ENCODE assay signal across 14 mouse cellular contexts in the genomic region with DNA sequence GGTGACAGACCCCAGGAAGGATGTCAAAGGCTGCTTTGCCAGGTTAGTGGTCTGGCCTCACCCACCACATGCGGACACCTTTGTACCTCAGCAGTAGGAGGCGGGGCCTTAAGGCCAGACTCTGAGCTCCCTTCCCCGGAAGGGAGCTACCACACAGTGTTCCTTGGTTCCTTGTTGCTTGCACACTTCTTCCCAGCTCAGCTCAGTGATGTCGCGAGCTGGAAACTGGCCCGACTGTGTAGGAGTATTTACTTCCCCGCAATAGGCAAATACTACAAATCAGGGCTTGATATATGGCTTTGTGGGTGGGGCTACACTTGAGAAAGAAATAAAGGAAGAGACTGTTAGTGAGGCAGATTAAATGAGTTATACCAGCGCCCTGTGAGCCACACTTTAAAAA. TPM values are rescaled to one million over a fixed set of nuclear protein-coding genes. Genes with fewer than 3 reads are reported as not detected.
DNase-seq lines count a peak whose midpoint lies in the region; TF ChIP-seq lines count a peak whose summit lies in the region.
"Had no signal": no experiment of that assay in that cellular context is flagged by ENCODE, and none has a peak within 500 bp of the region (broad histone marks: within the 10 kb centered on the region; RNA-seq: fewer than 3 reads in every experiment).

No protein-coding gene starts in this region.

- no peaks in the 10 kb centered on the region for H3K4me1 ChIP-seq in cerebellum, adult 2 months (ENCODE audit: control insufficient read depth, insufficient read depth, low read length)
- H3K4me1 ChIP-seq: midbrain, embryonic 12.5 days had no signal

- intact Hi-C loops in left cerebral cortex, adult 2 months (cut with DNase I), result no loop called here

- peak; percentile 20 for DNase-seq in adrenal gland, postnatal 14 days
- DNase-seq in adrenal gland, postnatal 25 days, result no peak
- DNase-seq in testis, postnatal 10 days (ENCODE audit: low spot score), result peak; percentile 39
- no peak for DNase-seq in testis, postnatal 14 days (ENCODE audit: low spot score)
- DNase-seq in lung, postnatal 10 days, result peak; percentile 54
- no peak for DNase-seq in left cerebral cortex, adult 2 months (ENCODE audit: extremely low spot score in 1 of 2, low spot score in 2 of 2)
- DNase-seq in left cerebral cortex, adult 11 months (ENCODE audit: low spot score), result no peak
- no peak for DNase-seq in cerebellum, adult 2 months
- DNase-seq: cerebellum, postnatal 36 days; heart, adult 18-20 months; thymus, postnatal 4 days had no signal

- 76% methylated on average over 8 of the region's 8 CpGs for whole genome bisulfite sequencing in cerebellum, adult 2 months

- TF ChIP-seq CTCF in left cerebral cortex, adult 2 months (IDR thresholded peaks at IDR 0.05), result no peak
- TF ChIP-seq CTCF in cerebellum, adult 2 months (IDR thresholded peaks at IDR 0.05; ENCODE audit: borderline replicate concordance, insufficient read depth, low read depth, low read length), result no peak

- TF ChIP-seq POLR2A in cerebellum, adult 2 months (IDR thresholded peaks at IDR 0.05; ENCODE audit: borderline replicate concordance, insufficient read depth, low read length), result no peak

- no peaks in the 10 kb centered on the region for H3K27me3 ChIP-seq in cerebellum, adult 2 months (ENCODE audit: control insufficient read depth, insufficient read depth, low read length)
- H3K27me3 ChIP-seq: midbrain, embryonic 12.5 days had no signal

- no peak overlapping the region for H3K27ac ChIP-seq in left cerebral cortex, adult 2 months
- H3K27ac ChIP-seq in cerebellum, adult 2 months (ENCODE audit: insufficient read depth, low read length), result no peak overlapping the region
- H3K27ac ChIP-seq: liver, embryonic 14.5 days; midbrain, embryonic 12.5 days had no signal

- no peak overlapping the region for H3K4me3 ChIP-seq in left cerebral cortex, adult 2 months
- H3K4me3 ChIP-seq in cerebellum, adult 2 months (replicated peaks; ENCODE audit: insufficient read depth, low read depth, low read length), result no peak overlapping the region
- H3K4me3 ChIP-seq: midbrain, embryonic 12.5 days had no signal

RNA-seq across cellular contexts. Expression of gene Proser2, which starts 48.9 kb away (rescaled TPM):
- total RNA-seq in adrenal gland, postnatal 14 days (2021), result 11.2 and 11.8 TPM in 2 replicates
- total RNA-seq in adrenal gland, postnatal 25 days (2021), result 11.7 and 13.4 TPM in 2 replicates
- total RNA-seq in left cerebral cortex, adult 2 months (2021), result 1 to 10 TPM; 3.2 to 4.1 TPM
- polyA plus RNA-seq in cerebellum, adult 2 months (2012; rRNA removed), result 7.7 and 10.7 TPM in 2 replicates
- polyA plus RNA-seq: G1E had no signal

Comparison
In these comparisons a context has a peak if more than half of its experiments do, and no peak if none do; other contexts are left out.
1. DNase-seq: peak in adrenal gland, postnatal 14 days (single experiment), testis, postnatal 10 days (single experiment) and lung, postnatal 10 days (single experiment); none in adrenal gland, postnatal 25 days (single experiment), testis, postnatal 14 days (single experiment), left cerebral cortex, adult 2 months (0 of 2), left cerebral cortex, adult 11 months (single experiment) and cerebellum, adult 2 months (0 of 2).